Mouse (Mus musculus): ENCODE data around the gene Tmem127. TPM values are rescaled to one million over a fixed set of nuclear protein-coding genes. Genes with fewer than 3 reads are reported as not detected.
"Not testable (repeated sequence)": the region's sequence is repeated elsewhere in the genome, so short reads cannot be mapped to it uniquely, and the experiment has no call there.

The Tmem127 gene
- 100 to 1,000 TPM in 1 of 2 experiments, 10 to 100 TPM in 1; 96.3 to 101 TPM for total RNA-seq (2021)
- long read RNA-seq, experiment 1, full-length matches to known transcripts, result 6 of 21 reads
- long read RNA-seq, experiment 1, partial matches to known transcripts, result 0 of 21 reads
- long read RNA-seq, experiment 1, other reads (novel, unspliced or antisense), result 15 of 21 reads
- long read RNA-seq, experiment 2, full-length matches to known transcripts, result 7 of 40 reads
- long read RNA-seq, experiment 2, partial matches to known transcripts, result 1 of 40 reads
- long read RNA-seq, experiment 2, other reads (novel, unspliced or antisense), result 32 of 40 reads

GRCm38 (mm10) chr2:127247592-127248333, at the start of gene Tmem127, which contains the start of gene Ciao1:
TSS of gene Tmem127 (plus strand) at chr2:127247908.
TSS of gene Ciao1 (minus strand) at chr2:127247816.
- peak; percentile 95 to 98 for DNase-seq (ENCODE audit: low spot score in 2 of 2)

DNA sequence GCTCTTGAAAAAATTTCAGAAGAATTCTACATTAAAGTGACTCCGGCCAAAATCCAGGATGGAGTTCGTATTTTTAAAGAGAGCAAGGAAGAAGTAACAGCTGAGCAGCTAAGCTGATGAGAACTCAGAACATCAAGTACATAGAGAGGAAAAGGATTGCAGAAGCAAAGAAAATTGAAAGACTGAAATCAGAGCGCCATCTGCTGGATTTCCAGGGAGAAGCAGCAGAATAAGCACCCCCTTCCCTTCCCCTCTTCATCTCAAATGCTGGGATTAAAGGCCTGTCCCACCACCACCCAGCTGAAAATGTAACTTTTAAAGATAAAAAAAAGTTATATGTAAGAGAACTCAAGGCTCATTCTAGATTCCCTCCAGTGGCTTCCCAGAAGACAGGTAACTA, 42.8 kb upstream of the Tmem127 start:
- peak; percentile 50 to 67 for DNase-seq (ENCODE audit: low spot score in 2 of 2)

- DNase-seq (ENCODE audit: low spot score in 2 of 2), result not testable (repeated sequence)
These were observed 41.8 kb upstream of the Tmem127 start for GRCm38 (mm10) chr2:127205936-127206335.

- no peak for DNase-seq (ENCODE audit: low spot score in 2 of 2)
These were observed 40.8 kb upstream of the Tmem127 start for GRCm38 (mm10) chr2:127206916-127207315.

DNA sequence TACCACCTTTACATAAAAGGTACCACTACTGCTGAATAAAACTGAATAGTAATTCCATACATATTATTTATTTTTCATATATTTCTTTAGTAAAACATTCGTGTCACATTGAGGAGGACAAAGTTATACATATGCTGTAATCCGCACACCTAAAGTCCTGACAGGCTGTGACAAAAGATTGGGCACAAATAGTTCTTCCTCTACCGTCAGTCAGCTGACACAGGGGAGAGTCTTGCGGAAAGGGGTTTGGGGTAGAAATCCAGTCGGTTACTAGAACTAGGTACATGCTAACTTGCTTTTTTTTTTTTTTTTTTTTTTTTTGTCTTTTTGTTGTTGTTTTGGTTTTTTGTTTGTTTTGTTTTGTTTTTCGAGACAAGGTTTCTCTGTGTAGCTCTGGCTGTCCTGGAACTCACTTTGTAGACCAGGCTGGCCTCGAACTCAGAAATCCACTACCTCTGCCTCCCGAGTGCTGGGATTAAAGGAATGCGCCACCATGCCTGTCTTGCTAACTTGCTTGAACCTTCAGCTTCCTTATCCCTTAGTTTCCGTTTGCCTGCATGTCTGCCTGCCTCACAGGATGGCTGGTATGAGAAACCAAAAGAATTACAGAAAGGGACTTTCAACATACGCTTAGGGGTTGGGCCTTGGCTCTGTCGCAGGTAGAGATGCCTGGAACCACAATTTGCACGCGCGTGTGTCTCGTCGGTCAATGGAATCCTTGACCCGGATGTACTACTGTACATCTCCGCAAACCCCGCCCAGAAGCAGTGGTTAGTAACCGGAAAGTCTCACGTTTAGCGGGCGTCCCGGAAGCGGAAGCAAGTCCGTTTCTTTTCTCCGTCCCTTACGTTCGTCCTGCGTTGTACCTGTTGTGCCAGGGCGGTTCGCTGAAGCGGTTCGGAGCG, 39.9 kb upstream of the Tmem127 start, which contains the start of the genes 1810024B03Rik and Snrnp200:
TSS of gene 1810024B03Rik (minus strand) at position 734 of the 905 bp plus-strand sequence.
TSS of gene Snrnp200 (plus strand) at position 840 of the 905 bp plus-strand sequence.
- DNase-seq (ENCODE audit: low spot score in 2 of 2), result peak; percentile 91 to 97

GRCm38 (mm10) chr2:127208452-127208769, 39.3 kb upstream of the Tmem127 start:
- DNase-seq (ENCODE audit: low spot score in 2 of 2), result no peak

- no peak for DNase-seq (ENCODE audit: low spot score in 2 of 2)
These were observed 37.0 kb upstream of the Tmem127 start for GRCm38 (mm10) chr2:127210701-127211100.

- no peak for DNase-seq (ENCODE audit: low spot score in 2 of 2)
These were observed 30.0 kb upstream of the Tmem127 start for GRCm38 (mm10) chr2:127217746-127218145.

DNA sequence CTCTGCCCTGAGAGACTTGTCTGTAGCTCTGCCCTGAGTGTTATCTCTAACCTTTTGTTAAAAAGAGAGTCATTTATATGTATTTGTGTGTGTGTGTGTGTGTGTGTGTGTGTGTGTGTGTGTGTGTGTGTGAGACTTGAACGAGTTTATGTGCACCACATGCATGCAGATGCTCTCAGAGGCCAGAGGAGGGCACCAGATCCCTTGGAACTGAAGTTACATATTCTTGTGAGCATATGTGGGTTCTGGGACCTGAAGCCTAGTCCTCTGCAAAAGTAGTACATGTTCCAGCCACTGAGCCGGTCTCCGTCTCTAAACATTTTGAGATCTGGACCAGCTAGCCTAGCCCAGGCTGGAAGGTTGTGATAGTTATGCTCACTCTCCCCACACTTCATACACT, 22.4 kb upstream of the Tmem127 start:
- DNase-seq (ENCODE audit: low spot score in 2 of 2), result no peak

DNA sequence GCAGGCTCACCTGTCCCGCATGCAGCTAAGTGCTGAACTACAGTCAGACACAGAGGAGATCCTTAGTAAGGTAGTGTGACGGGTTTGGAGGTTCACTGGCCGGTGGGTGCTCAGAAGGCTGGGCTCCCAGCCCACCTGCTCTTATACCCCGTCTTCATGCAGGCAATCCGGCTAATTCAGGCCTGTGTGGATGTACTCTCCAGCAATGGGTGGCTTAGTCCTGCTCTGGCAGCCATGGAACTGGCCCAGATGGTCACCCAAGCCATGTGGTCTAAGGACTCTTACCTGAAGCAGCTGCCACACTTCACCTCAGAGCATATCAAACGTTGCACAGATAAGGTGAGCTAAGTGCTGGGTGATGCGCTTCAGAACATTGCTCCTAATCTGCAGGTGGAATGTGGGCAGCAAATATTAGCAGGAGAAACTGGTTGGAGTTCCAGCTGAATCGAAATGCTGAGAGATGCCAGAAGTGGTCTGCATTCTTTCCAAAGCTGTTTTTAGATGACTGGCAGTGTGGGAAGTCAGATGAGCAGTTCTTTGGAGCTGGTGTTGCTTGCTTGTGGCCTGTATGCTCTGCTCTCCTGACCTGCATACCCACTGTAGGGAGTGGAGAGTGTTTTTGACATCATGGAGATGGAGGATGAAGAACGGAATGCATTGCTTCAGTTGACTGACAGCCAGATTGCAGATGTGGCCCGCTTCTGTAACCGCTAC, 9.7 kb upstream of the Tmem127 start:
- DNase-seq (ENCODE audit: low spot score in 2 of 2), result no peak

- no peak for DNase-seq (ENCODE audit: low spot score in 2 of 2)
These were observed 7.6 kb upstream of the Tmem127 start for GRCm38 (mm10) chr2:127240065-127240464.

DNA sequence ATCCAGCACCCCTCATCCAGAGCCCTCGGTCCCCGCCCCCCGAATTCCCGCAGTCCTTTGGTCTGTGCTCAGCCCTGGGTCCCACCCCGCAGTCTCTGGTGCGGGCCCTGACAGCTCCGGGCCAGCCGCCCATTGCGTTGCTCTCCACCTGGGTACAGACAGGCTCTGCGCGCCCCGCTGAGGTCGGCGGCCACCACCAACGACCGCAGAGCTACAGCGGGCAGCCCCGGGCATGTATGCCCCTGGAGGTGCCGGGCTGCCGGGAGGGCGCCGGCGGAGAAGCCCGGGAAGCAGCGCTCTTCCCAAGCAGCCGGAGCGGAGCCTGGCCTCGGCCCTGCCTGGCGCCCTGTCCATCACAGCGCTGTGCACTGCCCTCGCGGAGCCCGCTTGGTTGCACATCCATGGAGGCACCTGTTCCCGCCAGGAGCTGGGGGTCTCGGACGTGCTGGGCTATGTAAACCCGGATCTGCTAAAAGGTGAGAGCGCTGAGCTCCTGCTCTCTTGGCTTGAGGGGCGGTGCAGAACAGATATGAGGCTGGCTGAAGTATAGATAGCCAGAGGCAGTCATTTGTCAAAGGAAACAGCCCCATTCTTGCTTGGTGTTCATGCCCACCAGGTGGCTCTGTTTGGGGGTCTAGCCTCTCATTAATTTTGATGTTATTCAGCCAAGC, 761 bp downstream of the Tmem127 start:
- DNase-seq (ENCODE audit: low spot score in 2 of 2), result peak; percentile 42 to 50

DNA sequence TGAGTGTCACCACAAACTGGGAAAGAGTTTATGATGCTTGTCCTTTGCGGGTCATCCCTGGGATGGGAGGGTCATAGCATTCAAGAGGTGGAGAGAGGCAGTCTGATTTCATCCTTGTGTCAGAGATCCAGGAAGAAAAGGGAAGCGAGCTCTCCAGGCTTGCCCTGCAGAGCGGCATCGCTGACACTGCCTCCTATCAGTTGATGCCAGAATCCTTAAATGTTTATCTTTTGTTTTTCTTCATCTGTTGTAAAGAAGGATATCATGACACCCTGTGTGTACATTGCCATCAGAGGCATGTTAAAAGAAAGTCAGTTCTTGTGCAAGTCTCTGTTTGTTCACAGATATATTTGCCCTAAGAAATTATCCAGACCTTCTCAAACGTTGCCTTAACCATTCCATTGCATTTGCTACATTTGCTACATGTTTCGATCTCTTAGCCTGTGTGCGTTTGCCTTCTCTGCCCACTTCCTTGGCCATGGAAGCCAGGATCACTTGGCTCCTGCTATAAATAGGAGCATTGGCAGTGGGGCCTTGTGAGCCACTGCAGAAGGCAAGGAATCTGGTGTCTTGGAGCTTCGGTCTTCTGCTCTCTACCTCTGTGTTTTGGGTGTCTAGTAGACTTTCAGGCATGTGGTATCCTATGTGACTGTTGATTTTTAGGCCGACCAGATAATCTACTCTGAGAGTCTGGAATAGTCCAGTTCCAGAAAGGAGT, 2.7 kb downstream of the Tmem127 start:
- DNase-seq (ENCODE audit: low spot score in 2 of 2), result no peak

DNA sequence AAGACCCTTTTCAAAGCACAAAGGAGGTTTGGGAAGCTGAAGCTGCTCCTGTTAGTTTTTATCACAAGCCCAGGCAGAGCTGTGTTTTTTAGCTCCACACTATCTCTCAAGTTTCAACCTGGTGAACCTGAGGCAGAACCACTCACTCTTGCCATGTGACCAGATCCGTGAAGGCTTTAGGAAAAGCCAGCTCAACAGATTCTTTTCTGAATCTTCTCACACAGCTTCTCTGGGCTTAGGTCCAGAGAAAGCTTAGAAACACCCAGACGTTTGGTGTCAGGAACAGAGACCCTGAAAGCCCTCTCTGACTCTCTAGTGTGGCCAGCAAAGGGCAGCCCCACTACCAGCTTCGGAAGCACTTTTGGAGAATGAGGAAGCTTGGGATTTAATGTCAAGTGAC, 3.7 kb downstream of the Tmem127 start:
- DNase-seq (ENCODE audit: low spot score in 2 of 2), result no peak

- DNase-seq (ENCODE audit: low spot score in 2 of 2), result no peak
These were observed 4.3 kb downstream of the Tmem127 start for GRCm38 (mm10) chr2:127251880-127252527.

- DNase-seq (ENCODE audit: low spot score in 2 of 2), result no peak
These were observed 5.1 kb downstream of the Tmem127 start for GRCm38 (mm10) chr2:127252787-127253186.

DNA sequence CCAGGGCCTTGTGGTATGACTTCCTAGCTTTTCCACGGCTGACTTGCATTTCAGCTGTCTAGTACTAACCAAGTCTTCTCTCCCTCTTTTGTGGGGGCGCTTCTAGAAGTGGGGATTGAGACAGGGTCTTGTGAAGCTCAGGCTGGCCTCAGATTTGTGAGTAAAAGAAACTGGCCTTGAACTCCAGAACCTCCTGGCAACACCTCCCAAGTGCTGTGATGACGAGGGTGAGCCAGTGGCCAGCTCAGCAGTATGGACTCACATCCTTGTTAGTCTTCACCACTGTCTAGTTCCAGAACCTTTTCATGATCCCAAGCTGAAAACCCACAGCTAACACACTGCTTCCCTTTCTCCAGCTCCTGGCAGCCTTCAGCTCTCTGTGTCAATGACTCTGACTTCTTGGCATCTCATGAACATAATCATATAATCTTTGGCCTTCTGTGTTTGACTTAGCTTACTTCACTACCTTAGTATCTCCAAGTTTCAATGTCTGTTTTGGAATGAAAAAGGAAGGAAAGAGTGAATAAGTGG, 7.0 kb downstream of the Tmem127 start:
- DNase-seq (ENCODE audit: low spot score in 2 of 2), result no peak

GRCm38 (mm10) chr2:127255294-127255693, 7.6 kb downstream of the Tmem127 start:
- DNase-seq (ENCODE audit: low spot score in 2 of 2), result no peak

- peak in 1 of 2 experiments; percentile 36 for DNase-seq (ENCODE audit: low spot score in 2 of 2)
These were observed 11.6 kb downstream of the Tmem127 start for GRCm38 (mm10) chr2:127259340-127259739.
